Mouse (Mus musculus): ENCODE measurements around the gene Rabgap1l.

Gene Rabgap1l

GRCm38 (mm10) chr1:160378367-160378766 is 414.6 kb downstream of the Rabgap1l start:
- no peak for DNase-seq (ENCODE audit: low spot score in 2 of 2)

- peak; percentile 21 to 29 for DNase-seq (ENCODE audit: low spot score in 2 of 2)
Measured at GRCm38 (mm10) chr1:160377337-160378336, 415.4 kb downstream of the Rabgap1l start.

GRCm38 (mm10) chr1:160374490-160374889 is 418.5 kb downstream of the Rabgap1l start:
- DNase-seq (ENCODE audit: low spot score in 2 of 2): no peak

- DNase-seq (ENCODE audit: low spot score in 2 of 2): no peak
Measured at GRCm38 (mm10) chr1:160373306-160373705, 419.7 kb downstream of the Rabgap1l start.

GRCm38 (mm10) chr1:160371696-160372095 is 421.3 kb downstream of the Rabgap1l start:
- DNase-seq (ENCODE audit: low spot score in 2 of 2): no peak

- DNase-seq (ENCODE audit: low spot score in 2 of 2): no peak
Measured at GRCm38 (mm10) chr1:160370552-160370951, 422.5 kb downstream of the Rabgap1l start.

- no peak for DNase-seq (ENCODE audit: low spot score in 2 of 2)
Measured at GRCm38 (mm10) chr1:160366615-160367014, 426.4 kb downstream of the Rabgap1l start.

GRCm38 (mm10) chr1:160357268-160357667 is 435.7 kb downstream of the Rabgap1l start:
- DNase-seq (ENCODE audit: low spot score in 2 of 2): no peak

- no peak for DNase-seq (ENCODE audit: low spot score in 2 of 2)
Measured at GRCm38 (mm10) chr1:160353732-160354455, 439.1 kb downstream of the Rabgap1l start.

- no peak for DNase-seq (ENCODE audit: low spot score in 2 of 2)
Measured at GRCm38 (mm10) chr1:160352309-160352708, 440.7 kb downstream of the Rabgap1l start.

GRCm38 (mm10) chr1:160351880-160352234 is 441.2 kb downstream of the Rabgap1l start:
- peak; percentile 68 to 73 for DNase-seq (ENCODE audit: low spot score in 2 of 2)

GRCm38 (mm10) chr1:160351146-160351879 is 441.7 kb downstream of the Rabgap1l start:
- peak in 1 of 2 experiments; percentile 13 for DNase-seq (ENCODE audit: low spot score in 2 of 2)

GRCm38 (mm10) chr1:160340653-160341052 is 452.4 kb downstream of the Rabgap1l start:
- no peak for DNase-seq (ENCODE audit: low spot score in 2 of 2)

- no peak for DNase-seq (ENCODE audit: low spot score in 2 of 2)
Measured at GRCm38 (mm10) chr1:160339374-160339773, 453.6 kb downstream of the Rabgap1l start.

- no peak for DNase-seq (ENCODE audit: low spot score in 2 of 2)
Measured at GRCm38 (mm10) chr1:160334791-160335190, 458.2 kb downstream of the Rabgap1l start.

GRCm38 (mm10) chr1:160330828-160331227 is 462.2 kb downstream of the Rabgap1l start:
- DNase-seq (ENCODE audit: low spot score in 2 of 2): no peak

- DNase-seq (ENCODE audit: low spot score in 2 of 2): no peak
Measured at GRCm38 (mm10) chr1:160330222-160330621, 462.8 kb downstream of the Rabgap1l start.

- DNase-seq (ENCODE audit: low spot score in 2 of 2): no peak
Measured at GRCm38 (mm10) chr1:160329788-160330187, 463.2 kb downstream of the Rabgap1l start.

- no peak for DNase-seq (ENCODE audit: low spot score in 2 of 2)
Measured at GRCm38 (mm10) chr1:160327531-160327930, 465.5 kb downstream of the Rabgap1l start.

GRCm38 (mm10) chr1:160325542-160325941 is 467.5 kb downstream of the Rabgap1l start:
- no peak for DNase-seq (ENCODE audit: low spot score in 2 of 2)

- no peak for DNase-seq (ENCODE audit: low spot score in 2 of 2)
Measured at GRCm38 (mm10) chr1:160320690-160321089, 472.3 kb downstream of the Rabgap1l start.

Measured in frontal cortex, postnatal 14 days (tissue).